Mouse (Mus musculus): ENCODE results near the gene Arhgap42. TPM values are rescaled to one million over a fixed set of nuclear protein-coding genes. Genes with fewer than 3 reads are reported as not detected.

The Arhgap42 gene
- polyA plus RNA-seq, 1 experiment = 0.01 TPM

DNA sequence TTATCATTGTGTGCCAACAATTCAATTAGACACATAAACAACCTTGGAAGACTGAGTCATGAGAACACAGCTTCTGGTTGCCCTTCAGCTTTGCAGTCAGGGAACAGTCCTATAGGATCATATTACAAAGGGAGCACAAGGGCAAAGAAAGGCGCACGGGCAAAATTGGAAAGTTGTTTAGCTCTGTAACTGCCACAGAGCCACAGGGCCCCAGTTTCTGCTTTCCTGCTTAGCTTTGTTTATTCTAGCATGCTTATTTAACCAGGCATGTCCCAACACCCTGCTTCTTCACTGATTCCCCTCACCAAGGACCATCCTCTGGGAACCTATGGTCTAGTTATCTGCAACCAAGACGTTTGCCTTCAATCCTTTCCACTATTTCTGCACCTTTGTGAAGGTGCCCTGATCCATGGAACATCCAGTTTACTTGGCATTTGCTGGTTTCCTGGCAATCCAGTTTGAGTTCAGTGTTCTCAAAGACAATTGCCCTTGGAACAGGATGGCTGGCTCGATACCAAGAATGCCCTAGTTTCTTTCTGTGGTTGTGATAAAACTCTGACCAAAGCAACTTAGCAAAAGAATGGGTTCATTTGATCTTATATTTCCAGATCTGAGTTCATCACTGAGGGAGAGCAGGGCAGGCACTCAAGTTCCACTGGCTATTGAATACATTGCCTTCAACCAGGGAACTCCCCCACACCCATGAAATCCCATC lies 111.7 kb downstream of the Arhgap42 start:
- no peaks in the 10 kb centered on the region for H3K9me3 ChIP-seq (ENCODE audit: control insufficient read depth, low read length)
- no peak overlapping the region for H3K4me3 ChIP-seq (replicated peaks)
- no peaks in the 10 kb centered on the region for H3K36me3 ChIP-seq (ENCODE audit: control insufficient read depth)
- no peaks in the 10 kb centered on the region for H3K27me3 ChIP-seq (ENCODE audit: control insufficient read depth)
- no peak for TF ChIP-seq GATA1 (IDR thresholded peaks at IDR 0.05; ENCODE audit: low read length)
- no peak for TF ChIP-seq TAL1 (IDR thresholded peaks at IDR 0.05; ENCODE audit: low read length)
- no peaks in the 10 kb centered on the region for H3K4me1 ChIP-seq (ENCODE audit: control insufficient read depth)

DNA sequence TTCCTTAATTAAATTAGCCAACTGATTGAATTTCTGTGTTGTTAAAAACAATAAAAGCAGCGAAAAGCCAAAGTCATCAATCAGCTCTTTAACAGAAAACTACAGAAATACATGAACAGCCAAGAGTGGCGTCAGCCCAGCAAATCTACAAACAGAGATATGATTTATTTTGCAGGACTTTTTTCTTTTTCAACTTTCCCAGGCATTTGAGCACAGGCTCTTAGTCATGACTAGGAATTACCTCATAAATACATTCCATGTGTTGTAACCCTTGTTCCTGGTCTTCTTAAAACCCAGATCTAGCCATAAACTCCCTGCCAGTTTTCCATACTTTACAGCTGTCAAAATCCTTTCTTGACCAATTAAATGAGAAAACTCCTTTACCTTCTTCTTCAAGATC lies 114.7 kb downstream of the Arhgap42 start:
- Histone ChIP-seq H3K4me3 (replicated peaks) (no peak overlapping the region), H3K36me3 (ENCODE audit: control insufficient read depth) (no peaks in the 10 kb centered on the region)

DNA sequence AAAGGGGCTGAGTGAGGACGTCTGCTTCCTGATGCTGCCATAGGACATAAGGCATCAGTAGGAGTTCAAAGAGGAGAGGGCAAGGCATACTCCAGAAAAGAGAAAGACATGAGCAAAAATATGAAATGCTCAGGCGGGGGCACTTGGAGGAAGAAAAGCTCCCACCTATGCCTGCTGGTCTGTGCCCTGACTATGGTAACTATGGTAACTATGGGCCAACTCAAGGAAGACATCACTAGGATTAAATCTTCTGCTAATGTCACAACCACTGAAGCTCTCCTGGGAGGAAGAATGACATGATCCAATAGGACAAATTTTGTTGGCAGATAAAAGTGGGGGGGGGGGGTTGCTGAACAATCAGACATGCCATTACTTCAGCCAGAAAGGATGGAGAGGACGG lies 124.6 kb downstream of the Arhgap42 start:
- Histone ChIP-seq H3K27me3 (ENCODE audit: control insufficient read depth) (no peaks in the 10 kb centered on the region), H3K4me1 (ENCODE audit: control insufficient read depth) (no peaks in the 10 kb centered on the region), H3K9me3 (ENCODE audit: control insufficient read depth, low read length) (no peaks in the 10 kb centered on the region), H3K36me3 (ENCODE audit: control insufficient read depth) (no peaks in the 10 kb centered on the region), H3K4me3 (replicated peaks) (no peak overlapping the region)
- TF ChIP-seq GATA1 (IDR thresholded peaks at IDR 0.05; ENCODE audit: low read length) = no peak
- no peak for TF ChIP-seq TAL1 (IDR thresholded peaks at IDR 0.05; ENCODE audit: low read length)

More for the DNA sequence above, 114.7 kb downstream of the Arhgap42 start:
- Histone ChIP-seq H3K9me3 (ENCODE audit: control insufficient read depth, low read length) (no peaks in the 10 kb centered on the region), H3K4me1 (ENCODE audit: control insufficient read depth) (no peaks in the 10 kb centered on the region), H3K27me3 (ENCODE audit: control insufficient read depth) (no peaks in the 10 kb centered on the region)
- no peak for TF ChIP-seq TAL1 (IDR thresholded peaks at IDR 0.05; ENCODE audit: low read length)
- TF ChIP-seq GATA1 (IDR thresholded peaks at IDR 0.05; ENCODE audit: low read length) = no peak

DNA sequence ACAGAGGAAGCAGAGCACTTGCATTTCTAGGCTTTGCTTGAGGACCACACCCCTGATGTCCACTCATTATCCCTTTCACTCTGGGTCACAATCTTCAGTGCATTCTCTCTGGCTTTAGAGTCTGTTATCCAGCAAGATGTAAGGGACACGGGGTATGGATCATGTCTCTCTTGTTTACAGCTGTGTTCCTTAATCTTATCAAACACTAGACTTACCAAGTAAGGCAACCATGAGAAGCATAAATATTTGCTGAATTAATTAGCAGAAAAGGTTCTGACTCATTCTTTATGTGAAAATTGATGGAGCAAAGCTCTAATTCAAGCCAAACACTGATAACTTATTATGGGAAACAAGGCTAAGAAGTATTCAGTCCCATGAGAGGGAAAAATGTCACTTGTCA lies 125.1 kb downstream of the Arhgap42 start:
- TF ChIP-seq TAL1 (IDR thresholded peaks at IDR 0.05; ENCODE audit: low read length) (no peak), GATA1 (IDR thresholded peaks at IDR 0.05; ENCODE audit: low read length) (no peak)
- H3K36me3 ChIP-seq (ENCODE audit: control insufficient read depth) = no peaks in the 10 kb centered on the region

DNA sequence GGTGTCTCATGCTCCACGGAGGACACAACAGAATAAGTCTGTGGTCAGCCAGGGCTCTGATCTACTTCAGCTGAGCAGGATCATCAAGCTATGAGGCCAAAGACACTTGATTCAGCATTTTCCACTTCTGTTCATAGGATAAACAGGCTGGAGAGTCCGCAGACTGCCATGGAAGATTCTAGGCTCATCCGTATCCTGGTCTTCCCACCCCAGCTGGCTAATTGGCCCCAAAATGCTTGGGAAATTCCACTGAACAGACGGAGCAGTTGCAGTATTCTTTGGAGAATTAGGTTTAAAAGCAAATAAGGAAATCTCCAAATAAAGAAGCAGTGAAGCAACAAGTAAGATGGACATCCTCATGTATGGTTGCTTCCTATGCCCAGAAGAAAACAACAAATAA lies 126.0 kb downstream of the Arhgap42 start:
- no peaks in the 10 kb centered on the region for H3K4me1 ChIP-seq (ENCODE audit: control insufficient read depth)
- no peaks in the 10 kb centered on the region for H3K36me3 ChIP-seq (ENCODE audit: control insufficient read depth)
- no peaks in the 10 kb centered on the region for H3K9me3 ChIP-seq (ENCODE audit: control insufficient read depth, low read length)
- TF ChIP-seq TAL1 (IDR thresholded peaks at IDR 0.05; ENCODE audit: low read length) (no peak), GATA1 (IDR thresholded peaks at IDR 0.05; ENCODE audit: low read length) (no peak)
- H3K27me3 ChIP-seq (ENCODE audit: control insufficient read depth) = no peaks in the 10 kb centered on the region
- H3K4me3 ChIP-seq (replicated peaks) = no peak overlapping the region

More for the DNA sequence above, 125.1 kb downstream of the Arhgap42 start:
- Histone ChIP-seq H3K4me3 (replicated peaks) (no peak overlapping the region), H3K4me1 (ENCODE audit: control insufficient read depth) (no peaks in the 10 kb centered on the region), H3K27me3 (ENCODE audit: control insufficient read depth) (no peaks in the 10 kb centered on the region), H3K9me3 (ENCODE audit: control insufficient read depth, low read length) (no peaks in the 10 kb centered on the region)

DNA sequence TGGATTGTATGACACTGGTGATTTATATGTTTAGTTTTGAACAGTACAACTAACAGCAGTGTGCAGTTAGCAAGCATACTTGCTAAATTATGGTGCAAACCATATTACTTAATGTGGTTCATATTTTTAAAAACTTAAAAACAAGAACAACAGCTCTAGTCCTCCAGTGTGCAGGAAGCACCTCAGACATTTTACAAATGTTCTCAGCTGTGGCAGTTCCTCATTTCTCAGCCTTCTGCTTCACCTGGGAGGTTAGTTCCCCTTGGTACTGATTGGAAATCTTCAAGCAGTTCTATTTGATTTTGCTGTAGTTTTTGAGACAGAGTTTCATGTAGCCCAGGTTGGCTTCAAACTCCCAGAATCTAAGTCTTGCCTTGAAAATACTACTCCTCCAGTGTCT lies 131.2 kb downstream of the Arhgap42 start:
- Histone ChIP-seq H3K4me3 (replicated peaks) (no peak overlapping the region), H3K36me3 (ENCODE audit: control insufficient read depth) (no peaks in the 10 kb centered on the region), H3K9me3 (ENCODE audit: control insufficient read depth, low read length) (no peaks in the 10 kb centered on the region), H3K4me1 (ENCODE audit: control insufficient read depth) (no peaks in the 10 kb centered on the region), H3K27me3 (ENCODE audit: control insufficient read depth) (no peaks in the 10 kb centered on the region)
- TF ChIP-seq GATA1 (IDR thresholded peaks at IDR 0.05; ENCODE audit: low read length) (no peak), TAL1 (IDR thresholded peaks at IDR 0.05; ENCODE audit: low read length) (no peak)

DNA sequence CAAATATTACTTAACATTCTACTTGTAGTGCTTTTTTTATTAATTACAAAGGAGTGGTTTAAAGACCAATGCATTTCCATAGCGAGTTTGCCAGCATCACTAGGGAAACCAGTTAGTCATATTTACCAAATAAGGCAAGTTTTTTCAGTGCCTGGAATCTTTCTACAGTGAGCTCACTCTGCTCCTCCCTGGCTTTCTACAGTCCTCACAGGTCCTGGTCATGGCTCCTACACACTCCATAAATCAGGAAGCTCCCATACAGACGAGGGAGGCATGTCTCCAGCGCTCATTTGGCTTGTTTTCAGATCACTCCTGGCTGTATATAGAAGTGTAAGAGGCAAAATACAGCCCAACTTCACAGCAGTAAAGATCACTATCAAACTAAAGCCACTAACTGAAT lies 134.1 kb downstream of the Arhgap42 start:
- no peaks in the 10 kb centered on the region for H3K27me3 ChIP-seq (ENCODE audit: control insufficient read depth)
- TF ChIP-seq TAL1 (IDR thresholded peaks at IDR 0.05; ENCODE audit: low read length) (no peak), GATA1 (IDR thresholded peaks at IDR 0.05; ENCODE audit: low read length) (no peak)
- no peaks in the 10 kb centered on the region for H3K36me3 ChIP-seq (ENCODE audit: control insufficient read depth)
- H3K4me3 ChIP-seq (replicated peaks) = no peak overlapping the region
- no peaks in the 10 kb centered on the region for H3K4me1 ChIP-seq (ENCODE audit: control insufficient read depth)
- H3K9me3 ChIP-seq (ENCODE audit: control insufficient read depth, low read length) = no peaks in the 10 kb centered on the region

DNA sequence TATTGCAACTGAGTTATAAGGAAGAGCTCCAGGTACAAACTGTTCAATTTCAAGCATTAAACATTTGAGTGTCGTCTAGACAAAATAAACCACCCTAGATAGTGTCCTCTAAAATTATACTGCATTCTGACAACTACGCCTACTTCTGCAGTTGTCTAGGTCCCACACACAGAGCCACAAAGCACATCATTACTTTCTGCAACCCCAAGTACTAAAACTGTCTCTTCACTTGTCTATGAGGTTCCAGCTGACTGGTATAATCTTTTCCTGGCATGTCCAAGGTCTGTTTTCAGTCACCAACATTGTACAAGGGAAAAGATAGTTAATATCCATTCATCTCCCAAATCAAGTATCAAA lies 136.8 kb downstream of the Arhgap42 start:
- no peaks in the 10 kb centered on the region for H3K36me3 ChIP-seq (ENCODE audit: control insufficient read depth)
- H3K4me1 ChIP-seq (ENCODE audit: control insufficient read depth) = no peaks in the 10 kb centered on the region
- TF ChIP-seq TAL1 (IDR thresholded peaks at IDR 0.05; ENCODE audit: low read length) = no peak
- no peak for TF ChIP-seq GATA1 (IDR thresholded peaks at IDR 0.05; ENCODE audit: low read length)
- H3K9me3 ChIP-seq (ENCODE audit: control insufficient read depth, low read length) = no peaks in the 10 kb centered on the region
- H3K27me3 ChIP-seq (ENCODE audit: control insufficient read depth) = no peaks in the 10 kb centered on the region
- H3K4me3 ChIP-seq (replicated peaks) = no peak overlapping the region

DNA sequence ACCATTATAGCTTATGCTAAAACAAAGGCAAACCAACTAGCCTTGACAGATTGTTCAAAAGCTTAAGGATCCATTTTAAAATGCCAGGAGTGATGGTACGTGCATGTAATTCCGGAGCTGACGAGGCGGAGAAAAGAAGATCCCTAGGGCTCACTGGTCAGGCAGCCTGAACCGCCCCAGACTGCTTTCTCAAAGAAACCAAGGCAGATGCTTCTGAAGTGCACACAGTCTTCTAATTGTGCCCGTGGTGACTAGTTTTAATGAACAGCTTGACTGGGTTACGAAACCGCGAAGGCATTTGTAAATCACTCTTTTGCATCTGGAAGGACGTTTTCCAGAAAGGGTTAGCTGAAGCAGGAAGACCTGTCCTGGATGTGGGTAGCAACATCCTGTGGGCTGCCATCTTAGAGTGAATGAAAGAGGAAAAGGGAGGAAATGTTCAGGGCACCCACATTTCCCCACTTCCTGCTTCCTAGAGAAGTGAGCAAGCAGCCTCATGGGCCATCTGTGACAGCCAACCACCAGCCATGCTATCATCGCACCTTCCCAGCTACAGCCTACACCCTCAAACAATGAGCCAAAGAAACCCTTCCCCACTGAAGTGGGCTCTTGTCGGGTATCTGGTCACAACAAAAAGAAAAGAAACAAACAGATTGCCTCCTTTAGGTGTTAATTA lies 137.3 kb downstream of the Arhgap42 start:
- Histone ChIP-seq H3K4me1 (ENCODE audit: control insufficient read depth) (no peaks in the 10 kb centered on the region), H3K36me3 (ENCODE audit: control insufficient read depth) (no peaks in the 10 kb centered on the region), H3K9me3 (ENCODE audit: control insufficient read depth, low read length) (no peaks in the 10 kb centered on the region), H3K27me3 (ENCODE audit: control insufficient read depth) (no peaks in the 10 kb centered on the region), H3K4me3 (replicated peaks) (no peak overlapping the region)
- TF ChIP-seq TAL1 (IDR thresholded peaks at IDR 0.05; ENCODE audit: low read length) = no peak
- TF ChIP-seq GATA1 (IDR thresholded peaks at IDR 0.05; ENCODE audit: low read length) = no peak
